Mouse (Mus musculus) common myeloid progenitor, adult 5-6 weeks (primary cell): ENCODE data around the gene Eddm3b. TPM values are rescaled to one million over a fixed set of nuclear protein-coding genes. Genes with fewer than 3 reads are reported as not detected.

Source experiments
- ATAC-seq: replicated peaks from 2 replicates; pipeline ENCODE4 v1.8.0; 2016; ENCODE audit warnings: low read depth, mild to moderate bottlenecking, moderate TSS enrichment, inconsistent platforms; ENCODE audit not compliant: poor library complexity, severe bottlenecking
- total RNA-seq: library from RNA; stranded (forward); fragments of 200-1000, 187-1606 nt; gene quantifications from 2 replicates; pipeline ENCODE4 v1.2.3, GENCODE M21; 2017

Gene Eddm3b
- total RNA-seq, 1 experiment from 2014 or later: not detected

DNA sequence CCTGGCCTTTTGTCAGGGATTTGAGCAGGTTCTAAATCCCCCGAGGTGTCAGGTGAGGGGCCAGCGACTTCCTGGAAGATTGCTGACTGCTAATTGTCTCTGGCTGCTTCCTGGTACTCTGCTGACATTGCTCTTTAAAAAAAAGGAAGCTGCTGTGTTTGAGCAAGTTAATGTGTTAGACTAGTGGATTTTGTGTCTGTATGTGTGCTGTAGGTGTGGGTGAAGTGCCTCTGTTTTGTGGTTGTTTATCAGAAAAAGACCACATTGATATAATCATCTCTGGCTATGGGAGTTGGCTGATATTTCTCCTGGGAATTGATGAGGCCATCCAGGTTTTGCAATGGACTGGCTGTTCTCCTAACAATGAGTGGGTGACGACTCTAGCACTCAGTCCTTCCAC is 20.7 kb upstream of the Eddm3b start:
- no peak for ATAC-seq

DNA sequence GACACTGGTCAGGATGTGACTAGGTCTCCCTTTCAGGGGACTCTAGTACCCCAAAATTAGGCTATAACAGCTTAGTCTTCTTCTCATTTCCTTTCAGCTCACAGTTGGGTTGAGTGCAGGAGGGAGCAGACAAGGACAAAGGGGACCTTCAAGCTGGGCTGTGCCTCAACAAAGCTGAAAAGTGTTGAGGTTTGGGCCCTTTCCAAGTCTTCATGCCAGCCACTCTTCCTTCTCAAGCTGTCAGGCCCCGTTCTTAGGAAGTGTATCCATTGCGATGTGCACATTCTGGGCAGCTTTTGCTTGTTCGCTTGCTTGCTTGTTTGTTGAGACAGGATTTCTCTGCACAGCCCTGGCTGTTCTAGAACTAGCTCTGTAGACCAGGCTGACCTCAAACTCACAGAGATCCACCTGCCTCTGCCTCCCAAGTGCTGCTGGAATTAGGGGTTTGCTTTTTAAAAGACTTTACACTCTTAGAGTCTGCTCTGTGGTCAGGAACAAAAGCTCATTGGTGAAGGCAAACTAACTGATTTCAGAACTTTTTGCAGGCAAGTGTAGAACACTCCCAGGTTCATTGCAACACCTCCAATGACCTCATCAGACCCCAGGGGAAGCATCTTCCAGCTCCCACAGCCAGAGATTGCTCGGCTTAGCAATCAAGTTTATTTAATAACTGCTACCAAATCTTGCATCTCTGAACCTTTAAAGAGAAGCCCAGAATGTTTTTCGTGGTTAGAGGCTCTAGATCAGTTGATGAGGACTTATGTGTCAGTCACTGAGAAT is 19.9 kb upstream of the Eddm3b start:
- no peak for ATAC-seq

DNA sequence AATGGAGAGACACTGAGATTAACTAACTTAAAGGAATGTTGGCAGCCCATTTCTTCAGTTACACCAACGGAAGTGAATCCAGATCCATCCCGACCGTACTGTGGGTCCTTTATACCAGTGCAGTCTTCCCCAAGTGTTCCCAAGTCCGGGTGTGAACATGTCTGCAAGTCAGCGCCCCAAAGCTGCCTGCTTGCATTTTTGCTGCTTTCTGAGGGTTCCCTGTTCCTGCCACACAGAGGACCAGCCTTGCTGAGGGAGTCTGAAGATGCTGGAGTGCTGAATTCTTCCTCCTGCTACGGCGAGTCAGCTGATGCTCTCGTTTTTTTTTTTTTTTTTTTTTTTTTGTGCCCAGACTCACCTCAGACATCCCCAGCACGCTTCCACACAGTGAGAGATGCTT is 19.3 kb upstream of the Eddm3b start:
- no peak for ATAC-seq

DNA sequence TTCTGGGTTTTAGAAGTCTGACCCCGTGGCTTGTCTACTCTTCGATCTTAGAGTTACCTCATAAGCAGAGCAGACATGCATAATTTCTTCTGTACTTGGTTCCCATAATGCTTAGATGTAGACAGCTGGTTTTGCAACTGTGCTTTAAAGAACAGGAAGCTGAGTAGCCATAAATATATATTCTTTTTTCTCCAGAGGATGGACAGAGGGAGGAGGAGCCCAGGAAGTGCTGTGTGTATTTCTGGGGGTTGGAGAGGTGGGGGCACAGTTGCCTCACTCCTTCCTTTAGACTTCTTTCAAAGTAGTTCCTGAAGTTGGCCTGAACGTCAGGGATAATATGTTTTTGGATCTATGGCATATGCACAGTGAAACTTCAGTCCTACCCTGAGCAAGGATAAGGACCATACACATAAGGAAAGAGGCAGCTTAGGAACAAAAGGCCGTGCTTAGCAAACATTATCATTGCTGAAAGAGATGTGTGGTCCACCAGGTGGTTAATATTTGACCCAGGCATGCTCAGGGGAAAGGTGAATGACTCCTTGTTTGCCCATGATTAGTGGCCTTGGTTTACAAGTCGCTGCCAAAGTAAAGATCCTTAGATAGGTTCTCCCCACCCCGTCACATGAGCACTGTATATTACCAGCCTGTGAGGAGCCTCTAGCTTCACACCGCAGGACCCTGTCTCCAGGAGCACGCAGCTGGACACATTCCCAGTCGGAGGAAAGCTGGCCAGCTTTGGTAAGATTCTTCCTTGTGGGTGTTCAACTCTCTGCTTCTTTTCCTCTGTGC is 18.3 kb upstream of the Eddm3b start:
- ATAC-seq: peak; percentile 23

DNA sequence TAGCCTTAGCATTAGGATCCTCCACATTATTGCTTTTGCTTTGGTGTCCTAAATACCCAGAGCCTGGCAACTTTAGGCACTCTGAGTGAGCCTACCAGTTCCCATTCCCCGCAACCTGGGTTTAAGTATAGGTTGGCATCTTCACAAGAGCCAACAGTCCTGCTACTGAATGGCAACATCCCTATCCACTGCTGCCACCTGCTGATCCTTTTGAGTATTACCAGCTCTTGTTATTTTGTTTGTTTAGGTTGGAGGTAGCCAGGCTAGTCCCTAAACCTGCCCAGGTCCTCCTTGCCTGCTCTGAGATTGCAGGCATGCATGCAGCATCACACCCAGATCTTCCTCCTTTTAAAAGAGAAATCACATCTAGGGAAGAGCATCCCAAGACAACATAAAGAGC is 15.9 kb upstream of the Eddm3b start:
- ATAC-seq: peak; percentile 64

DNA sequence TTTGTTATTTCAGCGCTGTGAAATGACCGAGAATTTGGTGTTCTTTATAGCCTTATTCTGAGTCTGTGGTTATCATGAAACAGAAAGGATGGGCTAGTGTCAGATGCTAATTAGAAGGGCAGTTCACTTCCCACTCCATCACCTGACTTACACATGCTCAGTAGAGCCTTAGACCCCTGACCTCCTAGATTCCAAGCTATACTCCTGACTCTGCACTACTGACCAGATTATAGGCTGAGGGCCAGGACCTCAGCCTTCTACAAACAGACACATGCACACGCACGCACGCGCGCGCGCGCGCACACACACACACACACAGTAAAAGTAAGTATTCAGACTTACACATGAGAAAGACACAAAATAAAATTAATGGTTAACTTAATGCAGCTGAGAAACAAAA is 15.3 kb upstream of the Eddm3b start:
- ATAC-seq: no peak

DNA sequence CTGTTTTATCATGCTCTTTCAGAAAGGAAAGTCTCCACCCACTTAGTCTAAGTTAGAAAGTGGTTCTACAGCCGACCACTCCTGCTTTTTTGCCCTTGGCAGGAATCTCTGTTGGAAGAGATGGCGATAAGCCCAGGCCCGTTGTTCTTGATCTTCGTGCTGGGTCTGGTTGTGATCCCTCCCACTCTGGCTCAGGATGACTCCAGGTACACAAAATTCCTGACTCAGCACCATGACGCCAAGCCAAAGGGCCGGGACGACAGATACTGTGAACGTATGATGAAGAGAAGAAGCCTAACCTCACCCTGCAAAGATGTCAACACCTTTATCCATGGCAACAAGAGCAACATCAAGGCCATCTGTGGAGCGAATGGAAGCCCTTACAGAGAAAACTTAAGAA is 12.9 kb upstream of the Eddm3b start:
- no peak for ATAC-seq

DNA sequence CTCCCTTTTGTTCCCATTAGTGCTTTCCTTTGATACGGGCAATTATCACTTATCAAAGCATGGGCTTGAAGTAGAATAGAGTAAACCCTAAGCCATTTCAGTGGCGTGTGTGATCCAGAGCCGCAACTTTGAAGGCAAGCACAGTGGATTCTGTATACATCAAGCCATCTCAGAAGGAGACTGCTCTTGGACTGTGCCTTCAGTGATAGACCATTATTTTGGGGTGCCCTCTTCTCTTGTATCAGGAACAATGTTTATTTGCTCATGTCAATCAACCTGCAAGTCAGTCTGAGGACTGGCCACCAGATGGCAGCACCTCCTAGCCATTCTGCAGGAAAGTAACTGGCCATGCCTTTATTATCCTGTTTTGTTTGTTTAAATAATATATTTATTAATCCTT is 11.0 kb upstream of the Eddm3b start:
- peak; percentile 86 for ATAC-seq

DNA sequence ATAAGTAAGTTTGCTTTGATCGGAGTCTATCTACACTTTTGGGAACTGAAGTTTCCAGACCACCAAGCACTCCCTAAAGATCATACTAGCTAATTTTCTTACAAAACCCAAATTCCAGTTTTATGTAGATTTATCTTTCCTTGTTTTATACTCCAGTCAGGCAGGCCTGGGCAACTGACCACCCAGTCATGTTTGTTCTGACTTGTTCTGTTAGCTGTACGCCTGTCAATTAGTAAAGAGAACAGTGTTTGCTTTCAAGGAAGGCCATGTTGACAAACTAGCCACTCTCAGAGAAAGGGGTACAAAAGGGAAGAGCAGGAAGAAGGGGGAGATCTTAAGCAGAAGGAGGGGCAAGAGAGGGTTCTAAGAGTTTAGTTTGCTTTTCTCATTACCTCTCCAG is 9.9 kb upstream of the Eddm3b start:
- ATAC-seq: no peak

DNA sequence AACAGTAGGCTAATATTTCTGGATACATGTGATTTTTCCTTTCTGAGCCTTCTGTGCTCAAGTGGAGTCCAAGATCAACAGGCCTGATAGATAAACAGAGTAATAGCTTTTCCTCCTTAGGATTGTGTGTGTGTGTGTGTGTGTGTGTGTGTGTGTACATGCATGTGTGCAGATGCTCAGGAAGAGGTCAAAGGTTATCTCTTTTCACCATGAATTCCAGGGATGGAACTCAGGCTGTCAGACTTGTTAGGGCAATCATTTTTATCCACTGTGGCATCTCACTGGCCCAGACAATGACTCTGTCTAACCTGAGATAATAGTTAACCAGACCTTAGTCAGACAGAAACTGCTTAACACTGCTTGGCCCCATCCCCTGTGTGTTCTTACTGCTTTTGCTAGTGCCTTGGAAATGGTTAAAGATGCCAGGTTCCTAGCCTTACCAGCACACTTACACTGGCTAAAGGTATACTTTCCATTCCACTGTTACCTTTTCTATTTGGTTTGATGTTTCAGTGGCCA is 7.7 kb upstream of the Eddm3b start:
- ATAC-seq: no peak

DNA sequence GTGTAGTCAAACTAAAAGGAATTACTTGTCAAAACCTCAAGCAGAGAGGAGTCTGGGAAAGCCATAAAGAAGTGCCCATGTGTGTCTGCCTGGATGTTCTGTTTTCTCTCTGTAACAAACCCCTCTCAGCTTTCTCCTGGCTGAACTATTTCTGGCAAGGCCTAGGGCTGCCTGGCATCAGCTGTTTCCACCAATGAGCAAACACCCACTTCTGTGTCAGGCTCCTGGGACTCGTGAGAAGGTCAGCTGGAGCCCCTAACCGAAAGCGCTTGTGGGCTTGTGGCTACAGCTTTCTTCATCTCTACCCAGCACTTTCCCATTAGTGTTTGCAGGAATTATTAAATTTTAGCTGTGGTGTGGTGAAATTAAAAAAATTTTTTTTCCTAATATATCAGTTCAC is 2.3 kb upstream of the Eddm3b start:
- no peak for ATAC-seq

DNA sequence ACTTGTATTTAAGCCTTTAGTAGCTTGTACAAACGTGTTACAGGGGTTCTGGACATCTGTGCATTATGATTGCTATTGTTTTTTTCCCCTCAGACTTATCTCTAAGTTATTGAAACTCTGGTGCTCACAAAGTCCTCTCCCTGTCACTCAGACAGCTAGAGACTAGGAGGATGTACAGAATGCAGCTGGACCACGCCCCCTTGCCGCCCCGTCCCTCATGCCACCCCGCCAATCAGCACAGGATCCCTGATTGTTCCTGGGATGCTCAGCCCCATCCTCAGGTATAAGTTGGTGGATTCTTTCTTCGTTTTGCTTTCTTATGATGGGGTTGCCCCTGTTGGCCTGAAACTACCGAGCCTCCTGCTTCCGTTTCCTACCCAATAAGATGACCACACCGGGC is 750 bp upstream of the Eddm3b start:
- no peak for ATAC-seq

DNA sequence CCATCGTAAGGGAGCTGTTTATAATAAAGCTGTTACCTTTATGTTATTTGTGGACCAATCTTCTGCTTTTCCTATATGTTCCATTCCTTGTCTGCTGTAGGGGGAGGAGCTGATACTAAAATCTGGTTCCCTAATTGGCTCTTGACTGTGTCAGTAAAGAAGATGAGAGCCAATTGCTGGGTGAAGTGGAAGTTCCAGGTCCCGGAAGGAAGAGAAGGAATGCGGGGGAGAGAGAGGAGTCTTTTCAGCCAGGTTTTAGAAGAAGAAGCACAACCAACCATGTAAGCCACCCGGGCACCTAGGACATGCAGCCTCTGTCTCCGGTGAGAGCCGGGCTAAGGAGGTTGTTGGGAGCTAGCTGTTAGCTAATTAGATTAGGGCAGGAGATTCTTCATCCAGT is 11.5 kb downstream of the Eddm3b start:
- ATAC-seq: no peak

DNA sequence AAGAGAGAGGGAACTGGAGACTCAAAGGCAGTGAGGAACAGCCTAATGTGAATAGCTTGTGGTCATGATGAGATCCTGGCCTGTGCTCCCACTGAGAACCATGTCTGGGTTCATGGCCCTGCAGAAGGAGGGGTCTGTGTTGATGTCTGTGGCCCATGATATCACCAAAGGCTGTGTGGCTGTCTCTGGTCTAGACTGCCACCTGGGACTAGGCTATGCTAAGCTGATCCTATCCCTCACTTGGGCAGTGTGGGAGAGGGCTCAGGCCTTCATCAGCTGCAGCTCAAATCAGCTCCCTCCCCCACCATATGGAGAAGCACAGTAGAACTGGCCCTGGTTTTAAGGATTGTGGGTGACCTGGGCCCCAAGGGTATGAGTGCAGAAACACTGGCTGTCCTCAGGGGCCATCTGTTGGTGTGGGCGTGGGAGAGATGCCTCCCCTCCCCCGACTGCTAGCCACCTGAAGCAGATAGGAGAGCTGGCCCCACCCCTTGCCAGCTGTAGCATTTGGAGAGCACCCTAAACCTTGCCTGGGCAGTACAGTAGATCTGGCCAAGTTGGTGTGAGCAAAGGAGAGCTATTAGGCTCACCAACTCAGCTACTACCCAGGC is 13.5 kb downstream of the Eddm3b start:
- ATAC-seq: peak; percentile 20; the same call in 1 of the 2 replicates

DNA sequence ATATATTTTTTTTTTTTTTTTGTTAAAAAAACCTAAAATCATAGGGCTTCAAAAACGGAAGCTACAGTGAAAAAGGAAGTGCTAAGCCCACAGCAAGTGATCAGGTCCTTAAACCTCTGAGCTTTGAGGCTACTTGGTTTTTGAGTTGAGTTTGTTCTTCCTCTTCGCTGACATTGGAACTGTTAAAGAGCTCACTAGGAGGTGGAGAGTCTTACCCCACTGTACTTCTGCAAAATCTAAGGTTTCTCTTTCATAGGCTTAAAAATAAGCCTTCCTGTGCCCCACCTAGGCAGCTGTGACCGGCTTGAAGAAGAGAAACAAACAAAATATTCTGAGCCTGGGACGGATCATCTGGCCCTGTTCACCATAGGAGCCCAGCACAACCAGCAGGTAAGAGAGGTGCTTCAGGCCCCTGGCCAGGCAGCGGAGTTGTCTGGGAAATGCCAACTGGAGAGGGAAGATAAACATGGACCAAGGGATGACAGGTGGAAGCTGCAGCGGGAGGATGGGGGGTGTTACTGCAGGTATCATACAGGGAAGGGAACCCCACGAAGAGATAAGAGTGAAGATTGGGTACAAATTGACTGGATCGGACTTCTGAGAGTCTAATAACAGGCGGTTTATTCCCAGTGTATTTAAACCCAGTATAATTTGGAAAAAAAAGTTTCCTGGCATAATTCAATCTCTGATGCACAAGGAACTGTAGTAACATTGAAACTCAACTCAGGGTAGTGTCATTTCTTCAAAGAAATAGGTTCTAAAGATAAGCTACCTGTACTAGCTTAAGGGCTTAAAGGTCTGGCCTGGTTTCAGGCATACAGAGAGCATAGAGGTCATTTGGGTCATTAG is 14.8 kb downstream of the Eddm3b start:
- ATAC-seq: peak; percentile 61

DNA sequence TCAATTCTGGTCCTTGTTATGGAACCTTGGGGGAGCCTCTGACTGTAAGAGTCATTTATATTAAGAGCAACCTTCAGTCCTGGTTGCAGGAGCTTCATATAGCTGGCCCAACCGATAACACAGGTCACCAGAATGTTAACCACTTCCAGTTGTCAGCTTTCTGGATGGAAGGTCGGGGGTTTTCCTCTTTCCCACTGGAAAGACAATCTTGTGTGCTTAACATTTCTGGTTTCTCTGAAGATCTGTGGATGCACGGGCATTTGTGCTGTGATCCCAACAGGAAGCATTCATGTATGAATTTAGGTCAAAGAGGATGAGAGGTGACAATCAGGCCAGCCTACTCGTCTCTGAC is 15.4 kb downstream of the Eddm3b start:
- ATAC-seq: no peak

DNA sequence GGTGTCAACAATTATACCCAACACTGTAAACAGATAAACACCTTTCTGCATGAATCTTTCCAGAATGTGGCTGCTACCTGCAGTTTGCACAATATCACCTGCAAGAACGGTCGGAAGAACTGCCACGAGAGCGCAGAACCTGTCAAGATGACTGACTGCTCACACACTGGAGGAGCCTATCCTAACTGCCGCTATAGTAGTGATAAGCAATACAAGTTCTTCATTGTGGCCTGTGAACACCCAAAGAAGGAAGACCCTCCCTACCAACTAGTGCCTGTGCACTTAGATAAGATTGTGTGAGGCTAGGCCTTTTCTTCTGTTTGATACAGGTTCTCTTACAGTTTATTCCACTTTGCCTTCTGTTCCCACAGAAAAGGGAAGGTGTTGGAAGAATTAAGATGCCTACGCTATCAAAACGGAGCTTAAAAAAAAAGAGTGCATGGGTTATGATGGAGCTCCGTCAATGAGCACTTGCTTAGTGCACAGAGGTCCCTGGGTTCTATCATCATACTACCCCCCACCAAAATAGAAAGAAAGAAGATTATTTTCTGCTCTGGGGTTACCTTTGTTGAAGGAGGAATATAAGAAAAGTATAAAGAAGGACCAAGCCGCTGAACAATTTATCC is 16.2 kb downstream of the Eddm3b start:
- ATAC-seq: peak; percentile 85

DNA sequence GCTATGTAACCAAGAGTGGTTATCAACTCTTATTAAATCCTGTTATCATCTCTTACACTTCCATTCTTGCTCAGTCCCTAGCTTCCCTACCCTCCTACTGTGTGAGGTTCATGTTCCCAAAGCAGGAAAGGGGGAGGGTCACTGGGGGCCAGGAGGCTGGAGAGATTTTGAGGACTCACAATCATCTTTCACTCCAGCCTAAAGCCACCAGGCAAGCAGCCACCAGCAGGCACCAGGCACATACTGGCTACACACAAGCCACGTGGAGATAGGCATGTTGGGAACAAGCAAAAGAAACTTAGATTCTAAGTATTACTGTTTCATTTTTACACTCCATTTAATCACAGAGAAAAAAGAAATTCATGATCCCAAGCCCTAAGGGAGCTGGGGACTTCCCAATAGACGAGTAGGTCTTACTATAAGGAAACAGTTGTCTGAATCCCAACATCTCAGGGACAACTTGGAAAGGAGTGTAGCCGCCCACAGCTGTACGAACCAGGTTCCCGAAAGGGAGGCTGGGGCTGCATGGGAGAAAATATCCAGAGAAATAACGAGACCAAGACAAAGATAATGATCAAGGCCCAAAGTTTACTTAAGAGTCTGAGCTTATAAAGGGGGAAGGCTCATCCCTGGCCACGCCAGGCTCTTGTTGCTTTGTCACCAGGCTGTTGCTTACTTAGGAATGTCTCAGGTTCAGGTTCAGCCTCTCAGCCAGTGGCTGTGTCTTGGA is 17.0 kb downstream of the Eddm3b start:
- ATAC-seq: no peak

DNA sequence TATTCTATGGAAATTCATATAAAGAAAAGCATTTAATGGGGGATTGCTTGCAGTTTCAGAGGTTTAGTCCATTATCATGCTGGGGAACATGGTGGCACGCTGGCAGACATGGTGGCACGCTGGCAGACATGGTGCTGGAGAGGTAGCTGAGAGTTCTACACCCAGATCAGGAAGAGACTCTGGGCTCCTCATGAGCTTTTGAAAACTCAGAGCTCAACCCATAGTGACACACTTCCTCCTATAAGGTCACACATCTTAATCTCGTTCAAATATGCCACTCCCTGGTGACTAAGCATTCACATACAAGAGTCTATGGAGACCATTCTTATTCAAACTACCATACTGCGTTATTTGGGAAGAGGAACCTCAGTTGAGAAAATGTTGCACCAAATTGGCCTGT is 18.1 kb downstream of the Eddm3b start:
- 0 out of 2 replicates have a peak, but pooled peaks have one; percentile 3 for ATAC-seq
